Mouse (Mus musculus) midbrain, embryonic 14.5 days (tissue): ENCODE data around the gene Fam184b. TPM values are rescaled to one million over a fixed set of nuclear protein-coding genes. Genes with fewer than 3 reads are reported as not detected.
"Not testable (repeated sequence)": the region's sequence is repeated elsewhere in the genome, so short reads cannot be mapped to it uniquely, and the experiment has no call there.

Experiments used
- ATAC-seq: fragments of 200-750 bp; cut with Nextera tagmentation; 2 replicates; pipeline ENCODE4 v1.8.0; 2017; ENCODE audit warnings: moderate number of reproducible peaks, moderate library complexity; ENCODE audit not compliant: low FRiP score, low TSS enrichment
- DNase-seq: peaks from one replicate; pipeline ENCODE4 v3.0.0-alpha.2; 2015
- H3K27ac ChIP-seq: fragments of 300-500 bp; sonication (generic); replicated peaks from 2 replicates; pipeline ENCODE4 v1.5.1; 2014; ENCODE audit warnings: mild to moderate bottlenecking, low read depth, low read length, moderate library complexity
- H3K27me3 ChIP-seq: fragments of 300-500 bp; sonication (generic); 2 replicates; pipeline ENCODE4 v1.6.1; 2014; ENCODE audit warnings: low read length, control low read depth, mixed read lengths; ENCODE audit not compliant: control insufficient read depth, insufficient read depth
- H3K36me3 ChIP-seq: fragments of 300-500 bp; sonication (generic); 2 replicates; pipeline ENCODE4 v1.6.1; 2014; ENCODE audit warnings: low read length, control low read depth; ENCODE audit not compliant: control insufficient read depth, insufficient read depth
- H3K4me1 ChIP-seq: fragments of 300-500 bp; sonication (generic); 2 replicates; pipeline ENCODE4 v1.6.1; 2014; ENCODE audit warnings: mild to moderate bottlenecking, antibody characterized with exemption, low read length, control low read depth; ENCODE audit not compliant: control insufficient read depth, insufficient read depth
- H3K4me2 ChIP-seq: fragments of 300-500 bp; sonication (generic); 2 replicates; pipeline ENCODE4 v1.6.1; 2014; ENCODE audit warnings: mild to moderate bottlenecking, low read length, moderate library complexity
- H3K4me3 ChIP-seq: fragments of 300-500 bp; sonication (generic); replicated peaks from 2 replicates; pipeline ENCODE4 v1.5.1; 2014; ENCODE audit warnings: low read depth, low read length
- H3K9ac ChIP-seq: fragments of 300-500 bp; sonication (generic); replicated peaks from 2 replicates; pipeline ENCODE4 v1.6.1; 2014; ENCODE audit warnings: mild to moderate bottlenecking, low read length, moderate library complexity
- H3K9me3 ChIP-seq: fragments of 300-500 bp; sonication (generic); 2 replicates; pipeline ENCODE4 v1.6.1; 2016; ENCODE audit warnings: low read length, control low read depth, mixed read lengths; ENCODE audit not compliant: control insufficient read depth
- WGBS: fragments of 180-500 bp; shearing (Covaris S2); extraction: QIAGEN DNeasy Blood & Tissue Kit; methylation state at CpG from one replicate; pipeline ENCODE4 v1.1.7; 2014; 5-methylcytosine and 5-hydroxymethylcytosine counted together
- polyA plus RNA-seq: library from polyadenylated mRNA; unstranded; fragments of >200 nt; fragmentation: Nextera tagmentation; extraction: Ambion mirVana; gene quantifications from 2 replicates; pipeline ENCODE4 v1.2.1, GENCODE M21; 2014

Fam184b gene
- polyA plus RNA-seq, 1 experiment from 2014 or later = 3.8 TPM

- peak overlapping the region; percentile 75 for H3K4me3 ChIP-seq
- DNase-seq (no peak), ATAC-seq (no peak)
- 0 out of 2 replicates have a peak, but pooled peaks cover 5% of the 10 kb centered on the region for H3K4me1 ChIP-seq
- 50% methylated on average over 5 of the region's 5 CpGs for WGBS
- no peak overlapping the region for H3K27ac ChIP-seq
- no peaks in the 10 kb centered on the region for H3K36me3 ChIP-seq
- no peaks in the 10 kb centered on the region for H3K27me3 ChIP-seq
- H3K4me2 ChIP-seq = peak overlapping the region; percentile 98
- no peaks in the 10 kb centered on the region for H3K9me3 ChIP-seq
- no peak overlapping the region for H3K9ac ChIP-seq
Observed at GRCm38 (mm10) chr5:45670894-45671494, 31.6 kb upstream of the Fam184b start.

GRCm38 (mm10) chr5:45670280-45670670, 30.9 kb upstream of the Fam184b start:
- peak overlapping the region; percentile 98 for H3K4me2 ChIP-seq
- 0 out of 2 replicates have a peak, but pooled peaks cover 5% of the 10 kb centered on the region for H3K4me1 ChIP-seq
- no peaks in the 10 kb centered on the region for H3K36me3 ChIP-seq
- ATAC-seq = no peak
- H3K9me3 ChIP-seq = no peaks in the 10 kb centered on the region
- no peaks in the 10 kb centered on the region for H3K27me3 ChIP-seq
- no peak overlapping the region for H3K27ac ChIP-seq
- DNase-seq = no peak
- WGBS = under 1% methylated on average over 13 of the region's 13 CpGs
- peak overlapping the region; percentile 57 for H3K9ac ChIP-seq
- peak overlapping the region; percentile 75 for H3K4me3 ChIP-seq

- no peaks in the 10 kb centered on the region for H3K36me3 ChIP-seq
- H3K27ac ChIP-seq = peak within 1 kb of the TSS; percentile 77
- peak within 1 kb of the TSS; percentile 98 for H3K4me2 ChIP-seq
- H3K4me1 ChIP-seq = 0 out of 2 replicates have a peak, but pooled peaks cover 5% of the 10 kb centered on the region
- peak within 1 kb of the TSS; percentile 75 for H3K4me3 ChIP-seq
- no peaks in the 10 kb centered on the region for H3K27me3 ChIP-seq
- ATAC-seq (peak; percentile 100), DNase-seq (peak; percentile 99)
- H3K9me3 ChIP-seq = no peaks in the 10 kb centered on the region
- under 1% methylated on average over 66 of the region's 66 CpGs for WGBS
- H3K9ac ChIP-seq = peak within 1 kb of the TSS; percentile 71
Observed at GRCm38 (mm10) chr5:45669598-45670279, 30.3 kb upstream of the Fam184b start, which contains the start of gene Ncapg. Gene Ncapg, plus strand, starts transcription at chr5:45669919.

- under 1% methylated on average over 27 of the region's 27 CpGs for WGBS
- Histone ChIP-seq H3K27me3 (no peaks in the 10 kb centered on the region), H3K27ac (peak overlapping the region; percentile 77), H3K9ac (peak overlapping the region; percentile 71), H3K36me3 (no peaks in the 10 kb centered on the region), H3K4me3 (peak overlapping the region; percentile 75), H3K9me3 (no peaks in the 10 kb centered on the region), H3K4me1 (0 out of 2 replicates have a peak, but pooled peaks cover 5% of the 10 kb centered on the region), H3K4me2 (peak overlapping the region; percentile 98)
- DNase-seq (no peak), ATAC-seq (peak; percentile 72; the same call in 1 of the 2 replicates)
Observed at GRCm38 (mm10) chr5:45669234-45669597, 29.8 kb upstream of the Fam184b start.

GRCm38 (mm10) chr5:45668831-45669230, 29.4 kb upstream of the Fam184b start:
- Histone ChIP-seq H3K36me3 (no peaks in the 10 kb centered on the region), H3K4me3 (peak overlapping the region; percentile 75), H3K4me1 (0 out of 2 replicates have a peak, but pooled peaks cover 5% of the 10 kb centered on the region), H3K4me2 (peak overlapping the region; percentile 98), H3K27me3 (no peaks in the 10 kb centered on the region), H3K9me3 (no peaks in the 10 kb centered on the region), H3K27ac (no peak overlapping the region; the same call in 1 of the 2 replicates), H3K9ac (peak overlapping the region; percentile 71)
- peak; percentile 42 for DNase-seq
- WGBS = 2% methylated on average over 3 of the region's 3 CpGs
- ATAC-seq = peak; percentile 4; the same call in 1 of the 2 replicates

- no peak for ATAC-seq
- H3K9ac ChIP-seq = no peak overlapping the region
- H3K4me3 ChIP-seq = peak overlapping the region; percentile 75; the same call in 1 of the 2 replicates
- 19% methylated on average over 3 of the region's 3 CpGs for WGBS
- H3K4me2 ChIP-seq = peak overlapping the region; percentile 98
- H3K36me3 ChIP-seq = no peaks in the 10 kb centered on the region
- H3K9me3 ChIP-seq = no peaks in the 10 kb centered on the region
- no peak overlapping the region for H3K27ac ChIP-seq
- DNase-seq = peak; percentile 89
- H3K27me3 ChIP-seq = no peaks in the 10 kb centered on the region
- H3K4me1 ChIP-seq = 0 out of 2 replicates have a peak, but pooled peaks cover 5% of the 10 kb centered on the region
Observed at GRCm38 (mm10) chr5:45668324-45668723, 28.9 kb upstream of the Fam184b start.

- H3K9ac ChIP-seq, H3K4me3 ChIP-seq, H3K27me3 ChIP-seq, DNase-seq, H3K4me1 ChIP-seq, H3K9me3 ChIP-seq, ATAC-seq, H3K4me2 ChIP-seq, H3K36me3 ChIP-seq, H3K27ac ChIP-seq: not testable (repeated sequence)
- 96% methylated on average over 13 of the region's 13 CpGs for WGBS
Observed at GRCm38 (mm10) chr5:45658406-45658805, 19.0 kb upstream of the Fam184b start.

- ATAC-seq (no peak), DNase-seq (no peak)
- Histone ChIP-seq H3K36me3 (no peaks in the 10 kb centered on the region), H3K4me1 (no peaks in the 10 kb centered on the region), H3K27me3 (no peaks in the 10 kb centered on the region), H3K4me2 (no peak overlapping the region), H3K27ac (no peak overlapping the region), H3K4me3 (no peak overlapping the region), H3K9me3 (no peaks in the 10 kb centered on the region), H3K9ac (no peak overlapping the region)
- WGBS = 99% methylated on average over 2 of the region's 2 CpGs
Observed at GRCm38 (mm10) chr5:45651026-45651703, 11.8 kb upstream of the Fam184b start.
